Mouse (Mus musculus): ENCODE data around the gene Csta1.
"Not testable (repeated sequence)": the region's sequence is repeated elsewhere in the genome, so short reads cannot be mapped to it uniquely, and the experiment has no call there.

Gene Csta1

GRCm38 (mm10) chr16:36131141-36131540, at the start of gene Csta1:
Csta1 (minus strand) TSS chr16:36131241.
- no peak for DNase-seq (ENCODE audit: low read depth, low spot score)

- DNase-seq (ENCODE audit: low read depth, low spot score), result no peak
These were observed 48.9 kb upstream of the Csta1 start for GRCm38 (mm10) chr16:36179910-36180309.

GRCm38 (mm10) chr16:36176108-36176507, 45.1 kb upstream of the Csta1 start:
- no peak for DNase-seq (ENCODE audit: low read depth, low spot score)

GRCm38 (mm10) chr16:36167841-36168240, 36.8 kb upstream of the Csta1 start:
- DNase-seq (ENCODE audit: low read depth, low spot score), result peak; percentile 69

GRCm38 (mm10) chr16:36156402-36156975, 25.4 kb upstream of the Csta1 start, which contains the start of gene Stfa2l1:
Stfa2l1 (plus strand) TSS chr16:36156811.
- no peak for DNase-seq (ENCODE audit: low read depth, low spot score)

GRCm38 (mm10) chr16:36138201-36138600, 7.2 kb upstream of the Csta1 start:
- no peak for DNase-seq (ENCODE audit: low read depth, low spot score)

GRCm38 (mm10) chr16:36128092-36128491, 2.9 kb downstream of the Csta1 start:
- no peak for DNase-seq (ENCODE audit: low read depth, low spot score)

GRCm38 (mm10) chr16:36115751-36116150, 15.3 kb downstream of the Csta1 start:
- DNase-seq (ENCODE audit: low read depth, low spot score), result not testable (repeated sequence)

- DNase-seq (ENCODE audit: low read depth, low spot score), result not testable (repeated sequence)
These were observed 19.6 kb downstream of the Csta1 start for GRCm38 (mm10) chr16:36111486-36111885.

GRCm38 (mm10) chr16:36102211-36102610, 28.8 kb downstream of the Csta1 start:
- peak; percentile 75 for DNase-seq (ENCODE audit: low read depth, low spot score)

- DNase-seq (ENCODE audit: low read depth, low spot score), result no peak
These were observed 29.5 kb downstream of the Csta1 start for GRCm38 (mm10) chr16:36101526-36101925.

GRCm38 (mm10) chr16:36097813-36098499, 33.1 kb downstream of the Csta1 start:
- not testable (repeated sequence) for DNase-seq (ENCODE audit: low read depth, low spot score)

GRCm38 (mm10) chr16:36094079-36094478, 37.0 kb downstream of the Csta1 start:
- no peak for DNase-seq (ENCODE audit: low read depth, low spot score)

- peak; percentile 60 for DNase-seq (ENCODE audit: low read depth, low spot score)
These were observed 40.1 kb downstream of the Csta1 start for GRCm38 (mm10) chr16:36090785-36091509.

- no peak for DNase-seq (ENCODE audit: low read depth, low spot score)
These were observed 41.0 kb downstream of the Csta1 start for GRCm38 (mm10) chr16:36089850-36090616.

GRCm38 (mm10) chr16:36089065-36089464, 42.0 kb downstream of the Csta1 start:
- no peak for DNase-seq (ENCODE audit: low read depth, low spot score)

GRCm38 (mm10) chr16:36087846-36088245, 43.2 kb downstream of the Csta1 start:
- no peak for DNase-seq (ENCODE audit: low read depth, low spot score)

- DNase-seq (ENCODE audit: low read depth, low spot score), result no peak
These were observed 51.1 kb downstream of the Csta1 start for GRCm38 (mm10) chr16:36079916-36080315.

GRCm38 (mm10) chr16:36074772-36075171, 56.3 kb downstream of the Csta1 start:
- DNase-seq (ENCODE audit: low read depth, low spot score), result no peak

GRCm38 (mm10) chr16:36072410-36073011, 58.5 kb downstream of the Csta1 start:
- DNase-seq (ENCODE audit: low read depth, low spot score), result no peak

All from ES-CJ7 (cell line).